Mouse (Mus musculus) embryonic facial prominence, embryonic 11.5 days (tissue): Measurements from ENCODE around the gene Dkkl1. TPM values are rescaled to one million over a fixed set of nuclear protein-coding genes. Genes with fewer than 3 reads are reported as not detected.

ENCODE experiments used
- ATAC-seq: fragments of 200-750 bp; cut with Nextera tagmentation; replicated peaks from 2 replicates; pipeline ENCODE4 v1.8.0; 2017; ENCODE audit warnings: low read depth; ENCODE audit not compliant: insufficient number of reproducible peaks, low FRiP score, low TSS enrichment
- DNase-seq: peaks from one replicate; pipeline ENCODE4 v3.0.0-alpha.2; 2015; ENCODE audit warnings: low spot score
- H3K27ac ChIP-seq: fragments of 300-500 bp; sonication (generic); replicated peaks from 2 replicates; pipeline ENCODE4 v1.5.1; 2014; ENCODE audit warnings: mild to moderate bottlenecking, low read depth, low read length, control low read depth
- H3K27me3 ChIP-seq: fragments of 300-500 bp; sonication (generic); 2 replicates; pipeline ENCODE4 v1.6.1; 2014; ENCODE audit warnings: mild to moderate bottlenecking, low read length, moderate library complexity, mixed read lengths; ENCODE audit not compliant: control insufficient read depth, insufficient read depth
- H3K36me3 ChIP-seq: fragments of 300-500 bp; sonication (generic); replicated peaks from 2 replicates; pipeline ENCODE4 v1.6.1; 2014; ENCODE audit warnings: low read depth, mild to moderate bottlenecking, low read length, moderate library complexity, mixed read lengths; ENCODE audit not compliant: control insufficient read depth, insufficient read depth
- H3K4me1 ChIP-seq: fragments of 300-500 bp; sonication (generic); 2 replicates; pipeline ENCODE4 v1.6.1; 2014; ENCODE audit warnings: low read length, mixed read lengths; ENCODE audit not compliant: control insufficient read depth, insufficient read depth
- H3K4me2 ChIP-seq: fragments of 300-500 bp; sonication (generic); 2 replicates; pipeline ENCODE4 v1.6.1; 2014; ENCODE audit warnings: low read depth, mild to moderate bottlenecking, control low read depth, low read length, moderate library complexity
- H3K4me3 ChIP-seq: fragments of 300-500 bp; sonication (generic); 2 replicates; pipeline ENCODE4 v1.5.1; 2014; ENCODE audit warnings: low read depth, low read length, control low read depth
- H3K9ac ChIP-seq: fragments of 300-500 bp; sonication (generic); replicated peaks from 2 replicates; pipeline ENCODE4 v1.6.1; 2014; ENCODE audit warnings: mild to moderate bottlenecking, control low read depth, low read length
- H3K9me3 ChIP-seq: fragments of 300-500 bp; sonication (generic); replicated peaks from 2 replicates; pipeline ENCODE4 v1.6.1; 2016; ENCODE audit warnings: mild to moderate bottlenecking, low read length, inconsistent platforms, mixed read lengths; ENCODE audit not compliant: control insufficient read depth
- WGBS: fragments of 180-500 bp; shearing (Covaris S2); extraction: QIAGEN DNeasy Blood & Tissue Kit; methylation state at CpG from one replicate; pipeline ENCODE4 v1.1.7; 2014; 5-methylcytosine and 5-hydroxymethylcytosine counted together
- polyA plus RNA-seq: library from polyadenylated mRNA; unstranded; fragments of >200 nt; fragmentation: Nextera tagmentation; extraction: Ambion mirVana; gene quantifications from 2 replicates; pipeline ENCODE4 v1.2.1, GENCODE M21; 2014

Gene Dkkl1
- polyA plus RNA-seq, 1 experiment from 2014 or later, result 1.8 TPM

DNA sequence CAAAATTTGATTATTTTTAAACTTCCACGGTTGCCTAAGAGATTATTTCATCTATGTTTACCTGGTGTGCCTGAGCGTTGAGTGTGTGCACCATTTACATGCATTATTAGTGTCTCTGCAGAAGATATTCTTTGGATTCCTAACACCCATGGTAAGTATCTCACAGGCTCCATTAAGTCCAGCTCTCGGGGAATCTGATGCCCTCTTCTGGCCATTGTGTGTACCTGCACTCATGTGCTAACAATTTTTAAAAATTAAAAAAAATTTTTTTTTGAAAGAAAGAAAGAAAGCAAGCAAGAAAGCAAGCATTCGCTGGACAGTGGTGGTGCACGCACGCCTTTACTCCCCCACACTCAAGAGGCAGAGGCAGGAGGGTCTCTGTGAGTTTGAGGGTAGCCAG, 3.7 kb downstream of the Dkkl1 start:
- Histone ChIP-seq H3K27me3 (peaks cover 15% of the 10 kb centered on the region), H3K9ac (no peak overlapping the region), H3K9me3 (no peaks in the 10 kb centered on the region), H3K4me1 (no peaks in the 10 kb centered on the region), H3K4me2 (no peak overlapping the region), H3K4me3 (no peak overlapping the region), H3K36me3 (no peaks in the 10 kb centered on the region), H3K27ac (no peak overlapping the region)
- DNase-seq (no peak), ATAC-seq (no peak)
- WGBS, result 81% methylated on average over 6 of the region's 6 CpGs

DNA sequence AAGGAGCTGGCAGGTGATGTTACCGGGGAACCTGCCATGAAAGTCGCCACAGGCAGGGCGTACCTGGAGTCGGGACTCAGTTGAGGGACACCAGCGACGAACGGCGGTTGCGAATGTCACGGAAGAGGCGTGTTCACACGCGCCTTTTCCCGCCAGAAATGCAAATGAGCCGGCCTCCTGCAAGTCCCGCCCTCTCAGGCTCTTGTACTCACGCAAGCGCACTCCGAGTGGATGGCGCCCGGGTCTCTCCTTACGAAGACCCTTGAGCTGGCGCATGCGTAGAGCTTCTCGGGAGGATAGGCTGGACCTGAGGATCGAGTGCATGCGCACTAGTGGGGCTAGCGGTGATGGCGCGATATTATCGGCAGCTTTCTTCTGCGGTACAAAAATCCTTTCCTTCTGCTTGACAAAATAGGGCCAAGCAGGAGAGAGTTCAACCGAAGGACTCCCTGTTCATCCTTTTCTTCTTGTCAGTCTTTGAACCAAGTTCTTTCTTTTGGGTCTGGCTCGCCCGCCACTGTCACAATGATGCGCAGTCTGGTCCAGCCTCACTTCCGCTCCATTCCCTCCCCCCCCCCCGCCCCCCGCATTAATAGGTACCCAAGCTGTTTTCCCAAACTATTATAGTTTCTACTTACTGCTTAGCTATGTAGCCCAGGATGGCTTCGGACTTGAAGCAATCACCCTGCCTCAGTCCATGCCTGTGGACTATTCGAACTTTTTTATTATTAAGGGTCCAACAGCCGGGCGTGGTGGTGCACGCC, 7.4 kb downstream of the Dkkl1 start, which contains the start of gene Ccdc155:
TSS of gene Ccdc155 (minus strand) at position 513 of the 764 bp plus-strand sequence.
- 9% methylated on average over 44 of the region's 44 CpGs for WGBS
- Histone ChIP-seq H3K4me3 (peak within 1 kb of the TSS; percentile 30), H3K27ac (no peak within 1 kb of the TSS), H3K9ac (peak within 1 kb of the TSS; percentile 64), H3K36me3 (no peaks in the 10 kb centered on the region), H3K27me3 (no peaks in the 10 kb centered on the region), H3K9me3 (no peaks in the 10 kb centered on the region), H3K4me1 (no peaks in the 10 kb centered on the region), H3K4me2 (peak within 1 kb of the TSS; percentile 43)
- DNase-seq (peak; percentile 100), ATAC-seq (peak; percentile 95)

DNA sequence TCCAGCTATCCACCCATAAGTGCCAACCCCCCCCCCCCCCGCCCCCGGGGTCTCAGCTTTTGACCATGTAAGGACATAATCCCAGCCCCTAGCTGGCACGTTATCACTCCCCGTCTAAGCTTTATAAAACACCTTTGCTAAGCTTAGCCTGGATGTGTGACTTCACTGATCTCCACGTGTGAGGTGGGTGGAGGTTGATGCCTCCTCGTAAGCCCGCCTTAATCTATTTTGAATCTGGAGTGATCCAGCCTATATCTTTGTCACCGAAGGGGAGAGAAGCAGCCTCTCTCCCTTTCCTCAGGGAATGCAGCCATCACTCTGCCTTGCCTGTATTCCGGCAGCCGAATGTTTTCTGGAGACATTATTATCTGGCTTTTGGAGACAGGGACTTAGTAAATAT, 9.3 kb downstream of the Dkkl1 start:
- H3K4me2 ChIP-seq, result no peak overlapping the region
- no peaks in the 10 kb centered on the region for H3K36me3 ChIP-seq
- no peak overlapping the region for H3K27ac ChIP-seq
- no peaks in the 10 kb centered on the region for H3K4me1 ChIP-seq
- no peak overlapping the region for H3K4me3 ChIP-seq
- no peaks in the 10 kb centered on the region for H3K9me3 ChIP-seq
- H3K27me3 ChIP-seq, result no peaks in the 10 kb centered on the region
- no peak for ATAC-seq
- 54% methylated on average over 10 of the region's 10 CpGs for WGBS
- H3K9ac ChIP-seq, result no peak overlapping the region
- DNase-seq, result no peak

DNA sequence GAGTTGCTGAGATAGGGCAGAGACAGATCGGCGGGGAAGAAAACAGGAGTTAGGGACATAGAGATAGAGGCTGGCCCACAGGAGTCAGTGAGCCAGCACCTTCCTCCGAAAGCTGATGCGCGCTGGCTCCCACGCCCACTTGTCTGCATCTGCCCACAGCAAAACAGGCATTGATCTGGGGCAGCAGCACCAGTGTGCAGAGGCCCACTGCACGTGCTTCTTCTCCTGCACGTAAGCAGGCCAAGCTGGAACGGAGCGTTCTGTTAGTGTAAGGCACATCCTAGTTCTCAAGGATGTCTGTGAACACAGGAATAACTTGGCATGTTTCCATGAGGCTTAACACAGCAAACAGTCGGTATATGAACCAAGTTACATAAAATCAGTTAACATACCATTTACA, 13.0 kb downstream of the Dkkl1 start:
- 84% methylated on average over 11 of the region's 11 CpGs for WGBS
- Histone ChIP-seq H3K36me3 (no peaks in the 10 kb centered on the region), H3K9me3 (no peaks in the 10 kb centered on the region), H3K27ac (no peak overlapping the region), H3K4me1 (no peaks in the 10 kb centered on the region), H3K4me2 (no peak overlapping the region), H3K4me3 (no peak overlapping the region), H3K9ac (no peak overlapping the region), H3K27me3 (no peaks in the 10 kb centered on the region)
- DNase-seq (no peak), ATAC-seq (no peak)

DNA sequence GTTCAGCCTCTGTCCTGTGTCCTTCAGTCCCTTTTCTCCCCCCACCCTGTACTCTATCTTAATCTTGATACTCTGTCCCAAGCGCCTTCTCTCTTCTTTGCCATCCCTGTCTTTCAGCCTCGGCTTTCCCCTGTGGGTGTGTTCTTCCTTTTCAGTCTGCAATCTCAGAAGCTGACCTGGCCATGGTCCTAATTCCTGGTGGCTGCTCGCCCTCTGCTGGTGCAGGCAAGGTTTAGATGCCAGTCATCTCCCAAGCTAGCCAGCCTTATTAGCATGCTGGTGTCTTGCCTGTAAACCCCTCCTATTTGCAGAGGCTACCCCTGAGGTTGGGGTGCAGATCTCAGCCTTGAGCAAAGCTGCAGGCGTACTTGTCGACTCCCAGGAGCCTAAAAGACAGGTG, 13.5 kb downstream of the Dkkl1 start:
- no peaks in the 10 kb centered on the region for H3K9me3 ChIP-seq
- WGBS, result 12% methylated on average over 5 of the region's 5 CpGs
- no peak overlapping the region for H3K9ac ChIP-seq
- ATAC-seq, result no peak
- no peaks in the 10 kb centered on the region for H3K27me3 ChIP-seq
- peak; percentile 80 for DNase-seq
- no peak overlapping the region for H3K4me2 ChIP-seq
- H3K27ac ChIP-seq, result no peak overlapping the region
- H3K4me1 ChIP-seq, result no peaks in the 10 kb centered on the region
- H3K4me3 ChIP-seq, result no peak overlapping the region
- no peaks in the 10 kb centered on the region for H3K36me3 ChIP-seq

DNA sequence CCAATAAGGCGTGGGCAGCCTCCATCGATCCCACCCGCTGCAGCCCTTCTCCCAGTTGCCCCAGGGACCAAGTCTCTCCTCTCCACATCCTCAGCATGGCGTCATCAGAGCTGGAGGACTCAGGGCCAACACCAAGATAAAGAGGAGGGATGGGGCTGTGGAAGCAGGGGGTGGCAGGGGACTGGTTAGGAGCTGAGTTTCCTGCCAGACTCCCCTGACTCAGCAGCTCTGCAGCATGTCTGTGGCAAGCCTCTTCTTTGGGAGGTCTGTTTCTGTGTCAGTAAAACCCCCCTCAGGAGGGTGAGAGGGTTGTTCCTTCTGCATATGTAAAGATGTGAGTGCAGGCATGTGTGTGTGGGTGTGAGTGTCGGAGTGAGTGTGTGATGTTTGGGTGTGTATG, 15.0 kb downstream of the Dkkl1 start:
- Histone ChIP-seq H3K27ac (no peak overlapping the region), H3K27me3 (no peaks in the 10 kb centered on the region), H3K36me3 (no peaks in the 10 kb centered on the region), H3K9me3 (no peaks in the 10 kb centered on the region), H3K4me3 (no peak overlapping the region), H3K4me1 (no peaks in the 10 kb centered on the region; the same call in 1 of the 2 replicates), H3K4me2 (no peak overlapping the region), H3K9ac (no peak overlapping the region)
- WGBS, result 70% methylated on average over 4 of the region's 5 CpGs
- DNase-seq (no peak), ATAC-seq (no peak)

DNA sequence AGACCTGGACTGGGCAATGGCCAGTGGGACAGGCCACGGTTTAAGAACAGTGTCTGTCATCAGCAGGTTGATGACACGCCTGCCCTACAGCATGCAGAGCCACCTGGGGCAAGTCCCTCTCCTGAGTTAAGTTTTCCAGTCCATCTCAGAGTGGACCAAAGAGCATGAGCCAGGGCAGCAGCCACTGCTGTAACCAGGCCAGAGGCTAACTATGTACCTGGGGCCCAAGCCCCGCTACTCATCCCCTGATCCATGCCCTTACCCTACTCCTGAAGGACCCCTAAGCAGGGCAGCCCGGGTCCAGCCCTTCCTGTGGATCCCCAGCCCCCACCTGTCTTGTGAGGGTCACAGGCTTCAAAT, 15.8 kb downstream of the Dkkl1 start:
- Histone ChIP-seq H3K4me2 (no peak overlapping the region), H3K4me1 (peaks cover 3% of the 10 kb centered on the region), H3K9me3 (no peaks in the 10 kb centered on the region), H3K36me3 (no peaks in the 10 kb centered on the region), H3K27me3 (no peaks in the 10 kb centered on the region), H3K27ac (no peak overlapping the region), H3K9ac (no peak overlapping the region), H3K4me3 (no peak overlapping the region)
- 77% methylated on average over 4 of the region's 4 CpGs for WGBS
- no peak for DNase-seq
- ATAC-seq, result no peak

DNA sequence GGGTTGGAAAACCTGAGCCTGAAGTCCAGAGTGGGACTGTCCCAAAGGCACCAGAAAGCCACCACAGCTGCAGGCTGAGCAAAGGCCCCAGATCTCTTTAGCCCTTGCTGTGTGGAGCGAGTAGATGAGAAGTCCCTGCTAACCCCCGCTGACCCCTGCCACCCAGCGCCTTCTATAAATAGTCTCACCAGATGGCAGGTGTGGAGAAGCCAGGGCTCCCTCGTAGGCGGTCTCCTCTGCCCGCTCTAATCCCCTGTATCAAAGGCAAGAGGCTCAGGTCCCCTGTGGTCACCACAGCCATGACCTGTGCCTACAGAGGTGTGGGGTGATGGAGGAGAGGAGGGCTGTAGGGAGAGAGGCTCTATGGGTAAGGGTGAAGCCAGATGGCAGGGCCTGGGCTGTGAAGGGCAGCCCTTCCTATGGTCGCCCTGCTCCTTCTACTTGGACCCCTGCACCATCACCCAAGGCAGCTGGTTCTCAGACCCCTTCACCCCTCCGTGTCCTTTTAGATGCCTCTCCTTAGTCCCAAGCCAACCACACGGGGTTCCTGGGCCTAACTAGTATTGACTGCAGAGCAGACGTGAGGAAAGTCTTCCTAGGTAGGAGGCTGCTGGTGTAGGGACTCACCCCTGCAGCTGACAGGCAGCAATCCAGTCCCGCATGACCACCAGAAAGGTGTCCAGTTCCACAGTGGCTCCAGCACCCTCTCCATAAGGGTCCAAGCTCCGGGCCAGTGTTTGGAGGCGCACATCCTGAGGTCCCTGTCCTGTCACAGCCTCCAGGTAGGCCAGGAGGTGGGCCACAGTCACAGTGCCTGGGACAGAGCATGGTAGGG, 16.4 kb downstream of the Dkkl1 start:
- Histone ChIP-seq H3K9ac (no peak overlapping the region), H3K9me3 (no peaks in the 10 kb centered on the region), H3K27ac (no peak overlapping the region), H3K4me3 (no peak overlapping the region), H3K36me3 (no peaks in the 10 kb centered on the region), H3K27me3 (no peaks in the 10 kb centered on the region), H3K4me2 (no peak overlapping the region), H3K4me1 (peaks cover 3% of the 10 kb centered on the region)
- 57% methylated on average over 13 of the region's 13 CpGs for WGBS
- no peak for ATAC-seq
- DNase-seq, result no peak
